Comparison of ENCODE assay signal across 11 mouse cellular contexts in the genomic region with DNA sequence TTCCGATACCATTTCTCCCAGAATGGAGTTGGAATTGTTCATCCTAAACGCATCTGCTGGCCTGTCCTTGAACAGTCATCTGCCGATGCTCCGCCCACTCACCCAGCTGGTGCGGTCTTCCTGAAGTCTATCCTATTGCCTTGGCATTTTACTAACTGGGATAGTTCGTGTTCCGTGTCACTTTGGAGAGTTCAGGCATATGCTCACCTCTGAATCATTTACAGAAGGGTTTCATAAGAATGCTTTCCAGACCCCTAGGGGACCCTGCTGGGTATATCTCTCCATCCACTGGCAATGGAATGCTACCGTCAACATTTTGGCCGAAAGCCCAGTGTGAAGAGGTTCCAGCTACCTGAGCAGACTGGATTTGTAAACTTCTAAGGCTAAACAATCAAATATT. TPM values are rescaled to one million over a fixed set of nuclear protein-coding genes. Genes with fewer than 3 reads are reported as not detected.
DNase-seq lines count a peak whose midpoint lies in the region; ATAC-seq and TF ChIP-seq lines count a peak whose summit lies in the region.
"Had no signal": no experiment of that assay in that cellular context is flagged by ENCODE, and none has a peak within 500 bp of the region (broad histone marks: within the 10 kb centered on the region; RNA-seq: fewer than 3 reads in every experiment).

No protein-coding gene starts in this region.

- no peaks in the 10 kb centered on the region for H3K4me1 ChIP-seq in kidney, postnatal 0 days (replicated peaks; ENCODE audit: insufficient read depth, low read length)
- no peaks in the 10 kb centered on the region for H3K4me1 ChIP-seq in hindbrain, embryonic 13.5 days (replicated peaks)
- H3K4me1 ChIP-seq: neural tube, embryonic 12.5 days had no signal

- no peak overlapping the region for H3K4me2 ChIP-seq in kidney, postnatal 0 days (ENCODE audit: low read length)
- no peak overlapping the region for H3K4me2 ChIP-seq in hindbrain, embryonic 13.5 days
- H3K4me2 ChIP-seq: neural tube, embryonic 12.5 days had no signal

- no peak overlapping the region for H3K9ac ChIP-seq in kidney, postnatal 0 days (ENCODE audit: low read depth, low read length)
- H3K9ac ChIP-seq in hindbrain, embryonic 13.5 days = no peak overlapping the region
- H3K9ac ChIP-seq: neural tube, embryonic 12.5 days had no signal

- TF ChIP-seq CTCF in kidney, postnatal 0 days (IDR thresholded peaks at IDR 0.05; ENCODE audit: low read depth) = no peak

- intact Hi-C loops in heart, postnatal 25 days (cut with DNase I) = no loop called here

- WGBS in kidney, postnatal 0 days = 68% methylated on average over 9 of the region's 9 CpGs
- WGBS in hindbrain, embryonic 13.5 days = 85% methylated on average over 9 of the region's 9 CpGs

- ATAC-seq in kidney, postnatal 0 days (replicated peaks; ENCODE audit: low FRiP score, low read depth) = peak; percentile 78
- ATAC-seq in hindbrain, embryonic 13.5 days (ENCODE audit: low FRiP score) = no peak

- no peak overlapping the region for H3K27ac ChIP-seq in kidney, postnatal 0 days
- no peak overlapping the region for H3K27ac ChIP-seq in hindbrain, embryonic 13.5 days
- H3K27ac ChIP-seq: neural tube, embryonic 12.5 days had no signal

- DNase-seq in right cerebral cortex, adult 18-20 months = peak; percentile 39
- no peak for DNase-seq in right cerebral cortex, postnatal 25 days
- DNase-seq in cerebellum, adult 11-12 months = peak; percentile 78
- DNase-seq in kidney, postnatal 0 days (ENCODE audit: low spot score) = no peak
- peak; percentile 44 to 46 for DNase-seq in lung, postnatal 4 days
- DNase-seq in heart, postnatal 25 days (ENCODE audit: low spot score) = no peak
- DNase-seq in embryo, embryonic 9.5 days (ENCODE audit: extremely low spot score) = no peak
- DNase-seq: gastrocnemius, postnatal 36 days had no signal

- H3K27me3 ChIP-seq in kidney, postnatal 0 days (ENCODE audit: insufficient read depth, low read length) = no peaks in the 10 kb centered on the region
- H3K27me3 ChIP-seq in hindbrain, embryonic 13.5 days = no peaks in the 10 kb centered on the region
- H3K27me3 ChIP-seq: megakaryocyte, embryonic 14.5 days; neural tube, embryonic 12.5 days had no signal

- no peak overlapping the region for H3K4me3 ChIP-seq in kidney, postnatal 0 days (replicated peaks; ENCODE audit: low read depth, low read length)
- no peak overlapping the region for H3K4me3 ChIP-seq in hindbrain, embryonic 13.5 days
- H3K4me3 ChIP-seq: megakaryocyte, embryonic 14.5 days; neural tube, embryonic 12.5 days had no signal

- H3K36me3 ChIP-seq in kidney, postnatal 0 days (ENCODE audit: insufficient read depth, low read length) = no peaks in the 10 kb centered on the region
- H3K36me3 ChIP-seq in hindbrain, embryonic 13.5 days = no peaks in the 10 kb centered on the region
- H3K36me3 ChIP-seq: neural tube, embryonic 12.5 days had no signal

- H3K9me3 ChIP-seq in kidney, postnatal 0 days (replicated peaks; ENCODE audit: low read length) = no peaks in the 10 kb centered on the region
- H3K9me3 ChIP-seq in hindbrain, embryonic 13.5 days = no peaks in the 10 kb centered on the region
- H3K9me3 ChIP-seq: megakaryocyte, embryonic 14.5 days; neural tube, embryonic 12.5 days had no signal

RNA-seq across cellular contexts. Expression of a gene that starts 37.3 kb away (rescaled TPM):
- polyA plus RNA-seq in kidney, postnatal 0 days (2015; fragmentation: Nextera tagmentation; extraction: Ambion mirVana) = 32.0 TPM in 2 replicates
- total RNA-seq in heart, postnatal 25 days (2021) = 100 to 1,000 TPM in 1 of 2 experiments, 10 to 100 TPM in 1; 80.4 to 106 TPM
- 25.4 and 29.0 TPM in 2 replicates for polyA plus RNA-seq in hindbrain, embryonic 13.5 days (2015; fragmentation: Nextera tagmentation; extraction: Ambion mirVana)

Comparison
In these comparisons a context has a peak if more than half of its experiments do, and no peak if none do; other contexts are left out.
1. DNase-seq: peak in right cerebral cortex, adult 18-20 months (single experiment), cerebellum, adult 11-12 months (single experiment) and lung, postnatal 4 days (2 of 2); none in right cerebral cortex, postnatal 25 days (single experiment), kidney, postnatal 0 days (single experiment), heart, postnatal 25 days (single experiment) and embryo, embryonic 9.5 days (single experiment).